Mouse (Mus musculus) brain, embryonic 14.5 days (tissue): ENCODE measurements around the gene Scn5a.

Experiments
- CTCF ChIP-seq: fragments of 200-500 bp; IDR thresholded peaks from 2 replicates; pipeline ENCODE4 v1.5.1; 2012; ENCODE audit warnings: inconsistent platforms, mild to moderate bottlenecking, moderate library complexity, borderline replicate concordance; ENCODE audit not compliant: insufficient read depth, insufficient read length; ENCODE audit errors: extremely low read depth
- POLR2A ChIP-seq: fragments of 200-500 bp; IDR thresholded peaks from 2 replicates; pipeline ENCODE4 v1.6.1; 2012; ENCODE audit warnings: mild to moderate bottlenecking, inconsistent platforms, borderline replicate concordance; ENCODE audit not compliant: poor library complexity, insufficient read depth, insufficient read length, severe bottlenecking; ENCODE audit errors: extremely low read depth

GRCm38 (mm10) chr9:119547528-119547927 lies 31.3 kb downstream of the Scn5a start:
- TF ChIP-seq POLR2A (no peak), CTCF (no peak)
